Mouse (Mus musculus): ENCODE results near the gene Tcf15. TPM values are rescaled to one million over a fixed set of nuclear protein-coding genes. Genes with fewer than 3 reads are reported as not detected.

The Tcf15 gene
- not detected for total RNA-seq (2023)

GRCm38 (mm10) chr2:152143279-152144157 is at the start of gene Tcf15:
Gene Tcf15, plus strand, starts transcription at chr2:152143561.

GRCm38 (mm10) chr2:152105318-152106224 is 37.8 kb upstream of the Tcf15 start, which contains the start of gene Srxn1:
Gene Srxn1, plus strand, starts transcription at chr2:152105516.

Other genes with a start within 250 kb of the Tcf15 start
- gene Angpt4, start 232.4 kb upstream of the Tcf15 start, total RNA-seq (2023), result not detected
- gene Fam110a, start 163.3 kb upstream of the Tcf15 start, total RNA-seq (2023), result 5.9 TPM
- gene Slc52a3, start 147.1 kb upstream of the Tcf15 start, total RNA-seq (2023), result 2.8 TPM
- gene Scrt2, start 62.0 kb upstream of the Tcf15 start, total RNA-seq (2023), result not detected
- gene Srxn1, start 38.0 kb upstream of the Tcf15 start, total RNA-seq (2023), result 0.24 TPM
- 102 TPM for gene Csnk2a1, start 83.3 kb downstream of the Tcf15 start, total RNA-seq (2023)
- 44.0 TPM for gene Tbc1d20, start 150.3 kb downstream of the Tcf15 start, total RNA-seq (2023)
- 215 TPM for gene Rbck1, start 189.1 kb downstream of the Tcf15 start, total RNA-seq (2023)
- 10.8 TPM for gene Trib3, start 200.5 kb downstream of the Tcf15 start, total RNA-seq (2023)
- gene Nrsn2, start 233.1 kb downstream of the Tcf15 start, total RNA-seq (2023), result not detected